Mouse (Mus musculus) CH12.LX (cell line): Measurements from ENCODE around the gene Diaph2. TPM values are rescaled to one million over a fixed set of nuclear protein-coding genes. Genes with fewer than 3 reads are reported as not detected.
"Not testable (repeated sequence)": the region's sequence is repeated elsewhere in the genome, so short reads cannot be mapped to it uniquely, and the experiment has no call there.

ENCODE experiments used
- DNase-seq: peaks from one replicate; pipeline ENCODE4 v3.0.0-alpha.2; 2013; ENCODE audit errors: extremely low read depth
- H3K27ac ChIP-seq: 2 replicates; pipeline ENCODE4 v1.5.1; 2012; ENCODE audit warnings: low read depth, mild to moderate bottlenecking, control low read depth, moderate library complexity; ENCODE audit not compliant: insufficient read depth
- H3K27me3 ChIP-seq: replicated peaks from 2 replicates; pipeline ENCODE3; 2012; ENCODE audit warnings: inconsistent platforms
- H3K36me3 ChIP-seq, 2 experiments: replicated peaks in 1 of 2; 2 replicates each; pipeline versions ENCODE3 to v1.6.1; 2012; ENCODE audit warnings: inconsistent platforms in 1 of 2, low read length in 1 of 2, mild to moderate bottlenecking in 1 of 2, mixed read lengths in 1 of 2, moderate library complexity in 1 of 2; ENCODE audit not compliant: control insufficient read depth in 1 of 2, insufficient read depth in 1 of 2
- H3K4me1 ChIP-seq, 2 experiments: 2 replicates each; pipeline ENCODE4 v1.6.1; 2012; ENCODE audit warnings: inconsistent platforms in 1 of 2, moderate library complexity in 1 of 2; ENCODE audit not compliant: insufficient read depth in 2 of 2, control insufficient read depth in 1 of 2
- H3K4me2 ChIP-seq: 2 replicates; pipeline ENCODE4 v1.6.1; 2012; ENCODE audit warnings: low read depth, mild to moderate bottlenecking, control low read depth; ENCODE audit not compliant: poor library complexity, insufficient read depth, severe bottlenecking
- H3K4me3 ChIP-seq, 3 experiments: fragments of 150-350 bp in 1 of 3; sonication (generic) in 1 of 3; replicated peaks in 1 of 3; 2 replicates each; pipeline versions ENCODE3 to v1.5.1; 2011 to 2012; ENCODE audit warnings: low read depth in 2 of 3, low read length in 2 of 3, mild to moderate bottlenecking in 2 of 3, moderate library complexity in 2 of 3, control low read depth in 1 of 3, improper control_type of control experiment in 1 of 3, inconsistent platforms in 1 of 3, mixed read lengths in 1 of 3; ENCODE audit not compliant: poor library complexity in 1 of 3
- H3K79me2 ChIP-seq: replicated peaks from 2 replicates; pipeline ENCODE4 v1.6.1; 2012; ENCODE audit warnings: mild to moderate bottlenecking, moderate library complexity; ENCODE audit not compliant: control insufficient read depth, poor library complexity, insufficient read depth, severe bottlenecking; ENCODE audit errors: extremely low read depth
- H3K9ac ChIP-seq: 2 replicates; pipeline ENCODE4 v1.6.1; 2012; ENCODE audit warnings: low read depth, mild to moderate bottlenecking, control low read depth, moderate library complexity; ENCODE audit not compliant: insufficient read depth
- H3K9me3 ChIP-seq: replicated peaks from 2 replicates; pipeline ENCODE3; 2012; ENCODE audit warnings: low read length, inconsistent platforms, mixed read lengths
- BHLHE40 ChIP-seq: IDR thresholded peaks from 2 replicates; pipeline ENCODE4 v1.6.1; 2011; ENCODE audit warnings: mild to moderate bottlenecking, low read depth, low read length, improper control_type of control experiment
- CHD1 ChIP-seq: IDR thresholded peaks from 2 replicates; pipeline ENCODE4 v1.6.1; 2012; ENCODE audit warnings: low read depth, low read length, improper control_type of control experiment, inconsistent platforms
- CHD2 ChIP-seq: IDR thresholded peaks from 2 replicates; pipeline ENCODE4 v1.6.1; 2011; ENCODE audit warnings: low read length, improper control_type of control experiment
- ELF1 ChIP-seq: IDR thresholded peaks from 2 replicates; pipeline ENCODE4 v1.6.1; 2014; ENCODE audit warnings: low read depth, mild to moderate bottlenecking, inconsistent platforms, low read length, improper control_type of control experiment
- EP300 ChIP-seq: IDR thresholded peaks from 2 replicates; pipeline ENCODE4 v1.6.1; 2011; ENCODE audit warnings: low read length, improper control_type of control experiment
- ETS1 ChIP-seq: conservative IDR thresholded peaks from 2 replicates; pipeline ENCODE4 v1.6.1; 2012; ENCODE audit warnings: low read depth, mild to moderate bottlenecking, inconsistent platforms, low read length, improper control_type of control experiment, moderate library complexity
- GABPA ChIP-seq: IDR thresholded peaks from 2 replicates; pipeline ENCODE4 v1.6.1; 2012; ENCODE audit warnings: low read depth, low read length, improper control_type of control experiment, inconsistent platforms; ENCODE audit not compliant: insufficient replicate concordance
- HCFC1 ChIP-seq: IDR thresholded peaks from 2 replicates; pipeline ENCODE4 v1.6.1; 2012; ENCODE audit warnings: low read depth, mild to moderate bottlenecking, inconsistent platforms, low read length, improper control_type of control experiment
- JUN ChIP-seq: IDR thresholded peaks from 2 replicates; pipeline ENCODE4 v1.6.1; 2011; ENCODE audit warnings: low read depth, mild to moderate bottlenecking, low read length, improper control_type of control experiment, moderate library complexity; ENCODE audit not compliant: insufficient read depth
- JUND ChIP-seq: conservative IDR thresholded peaks from 2 replicates; pipeline ENCODE4 v1.6.1; 2011; ENCODE audit warnings: low read depth, low read length, improper control_type of control experiment
- KAT2A ChIP-seq: IDR thresholded peaks from 2 replicates; pipeline ENCODE4 v1.6.1; 2012; ENCODE audit warnings: low read length, improper control_type of control experiment, inconsistent platforms; ENCODE audit not compliant: insufficient replicate concordance
- MAFK ChIP-seq: IDR thresholded peaks from 2 replicates; pipeline ENCODE4 v1.6.1; 2011; ENCODE audit warnings: low read length, improper control_type of control experiment; ENCODE audit not compliant: insufficient replicate concordance
- MAX ChIP-seq: IDR thresholded peaks from 2 replicates; pipeline ENCODE4 v1.6.1; 2011; ENCODE audit warnings: low read length, improper control_type of control experiment
- MEF2A ChIP-seq: IDR thresholded peaks from 2 replicates; pipeline ENCODE4 v1.6.1; 2014; ENCODE audit warnings: low read depth, mild to moderate bottlenecking, inconsistent platforms, low read length, improper control_type of control experiment, borderline replicate concordance
- MXI1 ChIP-seq: IDR thresholded peaks from 2 replicates; pipeline ENCODE4 v1.6.1; 2011; ENCODE audit warnings: mild to moderate bottlenecking, low read depth, low read length, improper control_type of control experiment
- MYC ChIP-seq: IDR thresholded peaks from 2 replicates; pipeline ENCODE4 v1.6.1; 2011; ENCODE audit warnings: low read depth, mild to moderate bottlenecking, improper control_type of control experiment, low read length
- NELFE ChIP-seq: IDR thresholded peaks from 2 replicates; pipeline ENCODE4 v1.6.1; 2011; ENCODE audit warnings: low read depth, low read length, improper control_type of control experiment
- PAX5 ChIP-seq: IDR thresholded peaks from 2 replicates; pipeline ENCODE4 v1.6.1; 2012; ENCODE audit warnings: low read length, inconsistent platforms, mixed read lengths
- POLR2A ChIP-seq: IDR thresholded peaks from 2 replicates; pipeline ENCODE4 v1.6.1; 2011; ENCODE audit warnings: low read depth, mild to moderate bottlenecking, improper control_type of control experiment, low read length
- POLR2AphosphoS2 ChIP-seq: IDR thresholded peaks from 2 replicates; pipeline ENCODE4 v1.6.1; 2011; ENCODE audit warnings: low read depth, low read length, improper control_type of control experiment
- RAD21 ChIP-seq: IDR thresholded peaks from 2 replicates; pipeline ENCODE4 v1.6.1; 2011; ENCODE audit warnings: low read depth, mild to moderate bottlenecking, low read length, improper control_type of control experiment, moderate library complexity
- RCOR1 ChIP-seq: conservative IDR thresholded peaks from 2 replicates; pipeline ENCODE4 v1.6.1; 2012; ENCODE audit warnings: low read depth, mild to moderate bottlenecking, inconsistent platforms, low read length, improper control_type of control experiment
- SIN3A ChIP-seq: IDR thresholded peaks from 2 replicates; pipeline ENCODE4 v1.6.1; 2012; ENCODE audit warnings: low read length, improper control_type of control experiment, inconsistent platforms
- SMC3 ChIP-seq: IDR thresholded peaks from 2 replicates; pipeline ENCODE4 v1.6.1; 2011; ENCODE audit warnings: low read depth, low read length, improper control_type of control experiment
- TBP ChIP-seq: conservative IDR thresholded peaks from 2 replicates; pipeline ENCODE4 v1.6.1; 2011; ENCODE audit warnings: low read depth, low read length, improper control_type of control experiment
- USF1 ChIP-seq: IDR thresholded peaks from 2 replicates; pipeline ENCODE4 v1.6.1; 2014; ENCODE audit warnings: low read depth, mild to moderate bottlenecking, inconsistent platforms, low read length, improper control_type of control experiment
- USF2 ChIP-seq: conservative IDR thresholded peaks from 2 replicates; pipeline ENCODE4 v1.6.1; 2011; ENCODE audit warnings: low read depth, low read length, improper control_type of control experiment
- ZC3H11A ChIP-seq: IDR thresholded peaks from 2 replicates; pipeline ENCODE4 v1.6.1; 2012; ENCODE audit warnings: low read depth, mild to moderate bottlenecking, inconsistent platforms, low read length, improper control_type of control experiment
- ZKSCAN1 ChIP-seq: IDR thresholded peaks from 2 replicates; pipeline ENCODE4 v1.6.1; 2012; ENCODE audit warnings: low read depth, inconsistent platforms, low read length, improper control_type of control experiment, borderline replicate concordance
- ZMIZ1 ChIP-seq: IDR thresholded peaks from 2 replicates; pipeline ENCODE4 v1.6.1; 2012; ENCODE audit warnings: low read depth, mild to moderate bottlenecking, inconsistent platforms, low read length, improper control_type of control experiment
- ZNF384 ChIP-seq: IDR thresholded peaks from 2 replicates; pipeline ENCODE4 v1.6.1; 2012; ENCODE audit warnings: low read depth, low read length, improper control_type of control experiment, inconsistent platforms
- dilution Hi-C: fragments of 300-500 bp; cut with MboI; formaldehyde crosslinking; loops from 2 replicates; pipeline ENCODE4 v1.14.3; 2020; ENCODE audit warnings: low sequenced_read_pairs; ENCODE audit not compliant: extremely low pct_unique_long_range_greater_than_20kb, extremely low pct_ligation_motif_present
- in situ Hi-C: fragments of 300-500 bp; cut with MboI; formaldehyde crosslinking; loops from 3 replicates; pipeline ENCODE4 v1.14.3; 2019; ENCODE audit warnings: low sequenced_read_pairs, low pct_ligation_motif_present, low pct_unique_long_range_greater_than_20kb, mixed read lengths
- polyA plus RNA-seq: library from polyadenylated mRNA; unstranded; fragments of >175 nt; gene quantifications from 2 replicates; pipeline ENCODE4 v1.2.1, GENCODE M21; 2012; ENCODE audit warnings: low read depth; ENCODE audit not compliant: insufficient read length
- total RNA-seq, 2 experiments: library from RNA; depleted of rRNA; stranded (reverse); fragments of 300-350 nt in 1 of 2; fragments of >200 nt in 1 of 2; gene quantifications; 2 replicates each; pipeline ENCODE4 v1.2.3; 2012 to 2014

The Diaph2 gene
- total and polyA plus RNA-seq, 3 experiments, result not detected

- in situ Hi-C loops (no loop called here), dilution Hi-C loops (no loop called here)
- H3K79me2 ChIP-seq, result no peaks in the 10 kb centered on the region
- H3K27me3 ChIP-seq, result no peaks in the 10 kb centered on the region
- H3K9ac ChIP-seq, result no peak overlapping the region
- H3K4me2 ChIP-seq, result no peak overlapping the region
- no peaks in the 10 kb centered on the region for H3K9me3 ChIP-seq
- no peak overlapping the region for H3K27ac ChIP-seq
- DNase-seq, result no peak
- H3K4me3 ChIP-seq, result no peak overlapping the region
- TF ChIP-seq ETS1 (no peak), ZMIZ1 (no peak), RCOR1 (no peak), MAX (no peak), CHD1 (no peak), MYC (no peak), NELFE (no peak), SMC3 (no peak), BHLHE40 (no peak), ZC3H11A (no peak), MEF2A (no peak), JUND (no peak), POLR2AphosphoS2 (no peak), ZNF384 (no peak), MXI1 (no peak), TBP (no peak), USF2 (no peak), POLR2A (no peak)
- H3K4me1 ChIP-seq, result no peaks in the 10 kb centered on the region
- no peaks in the 10 kb centered on the region for H3K36me3 ChIP-seq
These were observed 438.9 kb downstream of the Diaph2 start for GRCm38 (mm10) chrX:130188449-130188848.

GRCm38 (mm10) chrX:130189250-130189649 is 439.7 kb downstream of the Diaph2 start:
- no peak overlapping the region for H3K27ac ChIP-seq
- dilution Hi-C loops, result no loop called here
- no peak overlapping the region for H3K4me2 ChIP-seq
- no peak overlapping the region for H3K4me3 ChIP-seq
- no peak overlapping the region for H3K9ac ChIP-seq
- no peaks in the 10 kb centered on the region for H3K79me2 ChIP-seq
- DNase-seq, result no peak
- no peaks in the 10 kb centered on the region for H3K9me3 ChIP-seq
- no peaks in the 10 kb centered on the region for H3K36me3 ChIP-seq
- no peaks in the 10 kb centered on the region for H3K27me3 ChIP-seq
- TF ChIP-seq MAFK (no peak), RAD21 (no peak), SIN3A (no peak), USF2 (no peak), ELF1 (no peak), USF1 (no peak), KAT2A (no peak), JUN (no peak), ZKSCAN1 (no peak), CHD2 (no peak), EP300 (no peak), PAX5 (no peak), HCFC1 (no peak), CHD1 (no peak), GABPA (no peak), ZMIZ1 (no peak), MAX (no peak), ZNF384 (no peak), MYC (no peak), ZC3H11A (no peak)
- no peaks in the 10 kb centered on the region for H3K4me1 ChIP-seq
- in situ Hi-C loops, result no loop called here

GRCm38 (mm10) chrX:130197412-130197811 is 447.9 kb downstream of the Diaph2 start:
- DNase-seq, H3K36me3 ChIP-seq, H3K79me2 ChIP-seq, H3K9me3 ChIP-seq, H3K27me3 ChIP-seq, in situ Hi-C loops, H3K4me3 ChIP-seq, H3K27ac ChIP-seq, H3K4me2 ChIP-seq, H3K4me1 ChIP-seq, H3K9ac ChIP-seq, dilution Hi-C loops: not testable (repeated sequence)
